Mouse (Mus musculus): ENCODE data around the gene Slc28a1. TPM values are rescaled to one million over a fixed set of nuclear protein-coding genes. Genes with fewer than 3 reads are reported as not detected.
A peak's percentile ranks its signal among the peaks of the same experiment; 100 is the strongest.
"Not testable (repeated sequence)": the region's sequence is repeated elsewhere in the genome, so short reads cannot be mapped to it uniquely, and the experiment has no call there.

Gene Slc28a1
- polyA plus RNA-seq, 1 experiment from 2014 or later: 0.05 TPM

- Histone ChIP-seq H3K9me3 (0 out of 2 replicates have a peak, but pooled peaks cover 7% of the 10 kb centered on the region), H3K27ac (replicated peaks) (no peak overlapping the region), H3K4me1 (no peaks in the 10 kb centered on the region), H3K36me3 (replicated peaks) (no peaks in the 10 kb centered on the region), H3K4me3 (no peak overlapping the region), H3K27me3 (replicated peaks; ENCODE audit: low read depth, poor library complexity, severe bottlenecking) (0 out of 2 replicates have a peak, but pooled peaks cover 4% of the 10 kb centered on the region)
- WGBS: 87% methylated on average over 7 of the region's 7 CpGs
- no peak for DNase-seq (ENCODE audit: low spot score)
These were observed 38.2 kb downstream of the Slc28a1 start for GRCm38 (mm10) chr7:81152826-81153225.

- Histone ChIP-seq H3K27me3 (replicated peaks; ENCODE audit: low read depth, poor library complexity, severe bottlenecking) (0 out of 2 replicates have a peak, but pooled peaks cover 4% of the 10 kb centered on the region), H3K4me1 (no peaks in the 10 kb centered on the region), H3K36me3 (replicated peaks) (no peaks in the 10 kb centered on the region), H3K27ac (replicated peaks) (no peak overlapping the region), H3K4me3 (no peak overlapping the region), H3K9me3 (0 out of 2 replicates have a peak, but pooled peaks cover 7% of the 10 kb centered on the region)
- no peak for DNase-seq (ENCODE audit: low spot score)
- WGBS: 93% methylated on average over 6 of the region's 6 CpGs
These were observed 38.7 kb downstream of the Slc28a1 start for GRCm38 (mm10) chr7:81153327-81153726.

GRCm38 (mm10) chr7:81154244-81154643 is 39.6 kb downstream of the Slc28a1 start:
- not testable (repeated sequence) for H3K4me3 ChIP-seq; H3K9me3 ChIP-seq; H3K27me3 ChIP-seq (replicated peaks; ENCODE audit: low read depth, poor library complexity, severe bottlenecking); DNase-seq (ENCODE audit: low spot score); H3K36me3 ChIP-seq (replicated peaks); H3K27ac ChIP-seq (replicated peaks); H3K4me1 ChIP-seq

DNA sequence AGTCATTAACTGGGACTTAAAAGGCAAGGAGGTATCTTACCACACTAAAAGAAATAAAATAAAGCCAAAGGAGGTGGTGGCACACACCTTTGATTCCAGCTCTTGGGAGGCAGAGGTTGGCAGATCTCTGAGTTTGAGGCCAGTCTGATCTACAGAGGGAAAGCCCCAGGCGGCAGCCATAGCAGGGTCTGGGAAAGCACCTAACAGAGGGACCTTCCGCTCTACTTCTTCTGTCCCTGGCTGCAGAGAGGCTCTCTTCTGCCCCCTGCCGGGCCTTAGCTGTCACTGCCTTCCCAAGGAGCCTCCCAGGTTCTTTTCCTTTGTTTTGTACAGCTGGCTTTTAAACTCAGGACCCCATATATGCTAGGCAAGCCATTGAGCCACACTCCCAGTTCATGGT is 40.4 kb downstream of the Slc28a1 start:
- no peaks in the 10 kb centered on the region for H3K36me3 ChIP-seq (replicated peaks)
- H3K27me3 ChIP-seq (replicated peaks; ENCODE audit: low read depth, poor library complexity, severe bottlenecking): 0 out of 2 replicates have a peak, but pooled peaks cover 4% of the 10 kb centered on the region
- H3K4me3 ChIP-seq: no peak overlapping the region
- H3K27ac ChIP-seq (replicated peaks): no peak overlapping the region
- H3K4me1 ChIP-seq: no peaks in the 10 kb centered on the region
- 0 out of 2 replicates have a peak, but pooled peaks cover 7% of the 10 kb centered on the region for H3K9me3 ChIP-seq
- peak; percentile 82 for DNase-seq (ENCODE audit: low spot score)
- WGBS: 2% methylated on average over 3 of the region's 3 CpGs

GRCm38 (mm10) chr7:81158933-81159332 is 44.3 kb downstream of the Slc28a1 start:
- DNase-seq (ENCODE audit: low spot score): no peak
- no peaks in the 10 kb centered on the region for H3K9me3 ChIP-seq
- whole genome bisulfite sequencing: 79% methylated on average over 7 of the region's 7 CpGs
- H3K27me3 ChIP-seq (replicated peaks; ENCODE audit: low read depth, poor library complexity, severe bottlenecking): 0 out of 2 replicates have a peak, but pooled peaks cover 4% of the 10 kb centered on the region
- H3K4me3 ChIP-seq: no peak overlapping the region
- no peaks in the 10 kb centered on the region for H3K4me1 ChIP-seq
- H3K36me3 ChIP-seq (replicated peaks): no peaks in the 10 kb centered on the region
- no peak overlapping the region for H3K27ac ChIP-seq (replicated peaks)

- 68% methylated on average over 9 of the region's 9 CpGs for WGBS
- H3K27me3 ChIP-seq (replicated peaks; ENCODE audit: low read depth, poor library complexity, severe bottlenecking): 0 out of 2 replicates have a peak, but pooled peaks cover 4% of the 10 kb centered on the region
- peak; percentile 63 for DNase-seq (ENCODE audit: low spot score)
- H3K27ac ChIP-seq (replicated peaks): no peak overlapping the region
- no peaks in the 10 kb centered on the region for H3K9me3 ChIP-seq
- no peaks in the 10 kb centered on the region for H3K36me3 ChIP-seq (replicated peaks)
- no peaks in the 10 kb centered on the region for H3K4me1 ChIP-seq
- no peak overlapping the region for H3K4me3 ChIP-seq
These were observed 47.1 kb downstream of the Slc28a1 start for GRCm38 (mm10) chr7:81161666-81162065.

DNA sequence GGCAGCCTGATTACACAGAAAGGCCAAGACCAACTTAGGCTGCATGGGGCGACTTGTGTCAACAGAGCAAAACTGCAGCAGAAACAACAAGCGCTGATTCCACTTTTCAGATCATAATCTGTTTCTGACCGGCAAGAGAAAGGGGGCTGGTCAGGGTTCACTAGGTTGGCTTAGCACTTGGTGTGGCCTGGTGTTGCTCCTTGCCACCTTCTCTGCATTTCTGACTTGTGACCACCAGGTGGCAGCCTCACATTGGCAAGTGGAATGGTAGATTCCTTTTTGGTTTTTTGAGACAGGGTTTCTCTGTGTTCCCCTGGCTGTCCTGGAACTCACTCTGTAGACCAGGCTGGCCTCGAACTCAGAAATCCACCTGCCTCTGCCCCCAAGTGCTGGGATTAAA is 47.7 kb downstream of the Slc28a1 start:
- Histone ChIP-seq H3K9me3 (no peaks in the 10 kb centered on the region), H3K4me1 (no peaks in the 10 kb centered on the region), H3K27ac (replicated peaks) (no peak overlapping the region), H3K4me3 (no peak overlapping the region), H3K36me3 (replicated peaks) (no peaks in the 10 kb centered on the region), H3K27me3 (replicated peaks; ENCODE audit: low read depth, poor library complexity, severe bottlenecking) (no peaks in the 10 kb centered on the region)
- 32% methylated on average over 4 of the region's 4 CpGs for WGBS
- peak; percentile 82 for DNase-seq (ENCODE audit: low spot score)

GRCm38 (mm10) chr7:81164411-81164810 is 49.8 kb downstream of the Slc28a1 start:
- H3K36me3 ChIP-seq (replicated peaks): no peaks in the 10 kb centered on the region
- no peak for DNase-seq (ENCODE audit: low spot score)
- 64% methylated on average over 7 of the region's 7 CpGs for whole genome bisulfite sequencing
- H3K4me3 ChIP-seq: no peak overlapping the region
- H3K4me1 ChIP-seq: no peaks in the 10 kb centered on the region
- no peaks in the 10 kb centered on the region for H3K9me3 ChIP-seq
- H3K27me3 ChIP-seq (replicated peaks; ENCODE audit: low read depth, poor library complexity, severe bottlenecking): no peaks in the 10 kb centered on the region
- no peak overlapping the region for H3K27ac ChIP-seq (replicated peaks)

- 52% methylated on average over 3 of the region's 3 CpGs for WGBS
- no peak overlapping the region for H3K27ac ChIP-seq (replicated peaks)
- peak; percentile 29 for DNase-seq (ENCODE audit: low spot score)
- H3K4me3 ChIP-seq: no peak overlapping the region
- H3K27me3 ChIP-seq (replicated peaks; ENCODE audit: low read depth, poor library complexity, severe bottlenecking): no peaks in the 10 kb centered on the region
- H3K9me3 ChIP-seq: no peaks in the 10 kb centered on the region
- H3K36me3 ChIP-seq (replicated peaks): no peaks in the 10 kb centered on the region
- no peaks in the 10 kb centered on the region for H3K4me1 ChIP-seq
These were observed 52.5 kb downstream of the Slc28a1 start for GRCm38 (mm10) chr7:81167124-81167523.

DNA sequence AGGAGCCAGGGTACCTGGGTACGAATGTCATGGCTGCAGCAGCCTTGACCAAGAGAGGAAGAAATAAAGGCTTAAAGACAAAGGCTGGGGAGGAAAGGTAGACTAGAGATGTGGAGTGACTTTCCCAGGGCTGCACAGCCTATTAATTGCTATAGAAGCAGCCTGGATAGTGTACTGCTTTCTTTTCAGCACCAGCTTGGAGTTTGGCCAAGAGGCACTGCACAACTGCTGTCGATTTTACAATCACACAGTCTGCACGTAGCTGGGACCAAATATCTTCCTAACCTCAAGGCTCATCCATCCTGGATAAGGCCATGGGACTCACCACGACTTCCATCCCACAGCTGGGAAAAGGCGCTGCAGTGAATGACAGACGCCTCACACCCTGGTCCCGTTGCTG is 54.8 kb downstream of the Slc28a1 start:
- Histone ChIP-seq H3K27ac (replicated peaks) (no peak overlapping the region), H3K4me3 (no peak overlapping the region), H3K9me3 (no peaks in the 10 kb centered on the region), H3K4me1 (no peaks in the 10 kb centered on the region), H3K27me3 (replicated peaks; ENCODE audit: low read depth, poor library complexity, severe bottlenecking) (no peaks in the 10 kb centered on the region), H3K36me3 (replicated peaks) (no peaks in the 10 kb centered on the region)
- 86% methylated on average over 7 of the region's 7 CpGs for WGBS
- no peak for DNase-seq (ENCODE audit: low spot score)

DNA sequence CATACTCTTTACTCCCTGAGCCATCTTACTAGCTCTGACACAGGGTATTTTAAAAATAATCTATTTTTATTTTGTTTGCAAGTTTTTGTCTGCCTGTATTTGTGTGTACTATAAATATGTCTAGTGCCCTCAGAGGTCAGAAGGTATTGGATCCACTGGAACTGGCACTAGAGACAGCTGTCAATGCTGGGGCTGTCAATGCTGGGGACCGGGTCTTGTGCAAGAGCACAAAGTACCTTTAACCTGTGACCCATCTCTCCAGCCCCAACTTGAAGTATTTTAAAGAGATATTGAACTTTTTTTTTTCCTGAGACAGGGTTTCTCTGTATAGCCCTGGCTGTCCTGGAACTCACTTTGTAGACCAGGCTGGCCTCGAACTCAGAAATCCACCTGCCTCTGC is 59.3 kb downstream of the Slc28a1 start:
- Histone ChIP-seq H3K36me3 (replicated peaks) (no peaks in the 10 kb centered on the region), H3K9me3 (peaks cover 2% of the 10 kb centered on the region; the same call in 1 of the 2 replicates), H3K27ac (replicated peaks) (no peak overlapping the region), H3K4me1 (peaks cover 7% of the 10 kb centered on the region; the same call in 1 of the 2 replicates), H3K27me3 (replicated peaks; ENCODE audit: low read depth, poor library complexity, severe bottlenecking) (no peaks in the 10 kb centered on the region), H3K4me3 (no peak overlapping the region)
- no peak for DNase-seq (ENCODE audit: low spot score)
- 94% methylated on average over 2 of the region's 2 CpGs for WGBS

DNA sequence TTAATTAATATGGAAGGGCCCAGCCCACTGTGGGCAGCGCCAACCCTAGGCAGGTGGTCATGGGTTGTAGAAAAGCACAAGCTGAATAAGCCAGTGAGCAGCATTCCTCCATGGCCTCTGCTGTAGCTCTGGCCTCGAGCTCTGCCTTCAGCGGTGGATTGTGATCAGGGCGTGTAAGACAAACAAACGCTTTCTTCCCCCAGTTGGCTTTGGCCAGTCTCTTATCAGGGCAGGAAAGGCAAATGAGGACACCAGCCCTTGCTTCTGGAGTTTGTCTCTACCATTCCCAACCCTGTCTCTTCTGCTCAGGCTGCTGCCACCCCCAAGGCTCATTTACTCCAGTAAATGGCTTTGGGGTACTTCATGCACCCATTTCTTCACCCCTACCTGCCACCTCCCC is 60.1 kb downstream of the Slc28a1 start:
- Histone ChIP-seq H3K4me1 (peaks cover 7% of the 10 kb centered on the region; the same call in 1 of the 2 replicates), H3K27ac (replicated peaks) (no peak overlapping the region), H3K36me3 (replicated peaks) (no peaks in the 10 kb centered on the region), H3K27me3 (replicated peaks; ENCODE audit: low read depth, poor library complexity, severe bottlenecking) (no peaks in the 10 kb centered on the region), H3K4me3 (no peak overlapping the region), H3K9me3 (peaks cover 2% of the 10 kb centered on the region; the same call in 1 of the 2 replicates)
- DNase-seq (ENCODE audit: low spot score): no peak
- WGBS: 82% methylated on average over 5 of the region's 5 CpGs

DNA sequence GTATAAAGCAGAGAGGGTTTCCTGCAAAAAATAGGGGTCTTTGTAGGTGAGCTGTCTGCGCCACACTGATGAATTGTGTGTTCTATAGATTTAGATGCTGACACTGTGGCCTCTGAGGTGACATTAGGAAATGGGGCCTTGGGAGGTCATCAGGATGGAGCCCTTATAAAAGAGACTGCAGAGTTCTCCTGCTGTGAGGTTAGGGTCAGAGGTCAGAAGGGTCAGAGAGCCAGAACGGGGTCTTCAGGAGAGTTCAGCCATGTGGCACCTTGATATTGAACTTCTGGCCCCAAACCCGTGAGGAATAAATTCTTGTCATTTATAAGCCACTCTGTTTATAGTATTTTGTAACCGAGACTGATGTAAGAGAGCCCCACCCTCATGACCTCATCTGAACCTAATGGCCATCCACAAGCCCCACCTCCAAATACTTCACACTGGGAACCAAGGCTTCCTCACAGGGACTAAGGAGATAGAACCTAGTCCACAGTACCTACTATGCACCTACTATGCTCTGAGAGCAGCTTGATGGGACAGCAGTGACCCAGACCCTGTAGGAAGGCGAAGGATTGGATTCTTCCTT is 61.7 kb downstream of the Slc28a1 start:
- no peak overlapping the region for H3K27ac ChIP-seq (replicated peaks)
- peaks cover 2% of the 10 kb centered on the region; the same call in 1 of the 2 replicates for H3K9me3 ChIP-seq
- peaks cover 7% of the 10 kb centered on the region; the same call in 1 of the 2 replicates for H3K4me1 ChIP-seq
- H3K27me3 ChIP-seq (replicated peaks; ENCODE audit: low read depth, poor library complexity, severe bottlenecking): no peaks in the 10 kb centered on the region
- no peak overlapping the region for H3K4me3 ChIP-seq
- H3K36me3 ChIP-seq (replicated peaks): no peaks in the 10 kb centered on the region
- 45% methylated on average over 5 of the region's 5 CpGs for WGBS
- DNase-seq (ENCODE audit: low spot score): no peak
